Mouse (Mus musculus) large intestine, adult 2 months (tissue): ENCODE data around the gene Wnt10b. TPM values are rescaled to one million over a fixed set of nuclear protein-coding genes. Genes with fewer than 3 reads are reported as not detected.

ENCODE experiments used
- DNase-seq: peaks from one replicate; pipeline ENCODE4 v3.0.0-alpha.2; 2012; ENCODE audit warnings: low read depth, low spot score
- WGBS: fragments of 180-500 bp; shearing (Covaris S2); methylation state at CpG from one replicate; pipeline ENCODE4 v1.1.7; 2018; 5-methylcytosine and 5-hydroxymethylcytosine counted together
- polyA plus RNA-seq: library from polyadenylated mRNA; depleted of rRNA; stranded (reverse); fragments of >200 nt; gene quantifications from 2 replicates; pipeline ENCODE4 v1.2.3, GENCODE M21; 2012

The Wnt10b gene
- polyA plus RNA-seq, 1 experiment = 0.14 TPM

DNA sequence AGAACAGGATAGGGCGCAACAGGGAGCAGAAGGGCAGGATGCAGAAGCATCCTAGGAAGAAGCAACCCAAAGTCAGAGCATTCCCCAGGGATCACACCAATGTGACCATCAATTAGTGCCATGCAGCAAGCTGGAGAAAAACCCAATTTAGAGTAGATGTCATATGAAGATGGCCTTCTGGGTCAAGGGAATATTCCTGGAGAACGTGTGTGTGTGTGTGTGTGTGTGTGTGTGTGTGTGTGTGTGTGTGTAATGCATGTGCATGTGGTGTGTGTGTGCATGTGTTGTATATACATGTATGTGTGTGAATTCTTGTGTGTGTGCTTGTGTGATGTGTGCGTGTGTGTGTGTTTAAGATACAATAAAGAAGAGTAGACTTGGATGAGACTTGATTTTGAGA is 21.0 kb upstream of the Wnt10b start:
- 58% methylated on average over 3 of the region's 3 CpGs for WGBS

DNA sequence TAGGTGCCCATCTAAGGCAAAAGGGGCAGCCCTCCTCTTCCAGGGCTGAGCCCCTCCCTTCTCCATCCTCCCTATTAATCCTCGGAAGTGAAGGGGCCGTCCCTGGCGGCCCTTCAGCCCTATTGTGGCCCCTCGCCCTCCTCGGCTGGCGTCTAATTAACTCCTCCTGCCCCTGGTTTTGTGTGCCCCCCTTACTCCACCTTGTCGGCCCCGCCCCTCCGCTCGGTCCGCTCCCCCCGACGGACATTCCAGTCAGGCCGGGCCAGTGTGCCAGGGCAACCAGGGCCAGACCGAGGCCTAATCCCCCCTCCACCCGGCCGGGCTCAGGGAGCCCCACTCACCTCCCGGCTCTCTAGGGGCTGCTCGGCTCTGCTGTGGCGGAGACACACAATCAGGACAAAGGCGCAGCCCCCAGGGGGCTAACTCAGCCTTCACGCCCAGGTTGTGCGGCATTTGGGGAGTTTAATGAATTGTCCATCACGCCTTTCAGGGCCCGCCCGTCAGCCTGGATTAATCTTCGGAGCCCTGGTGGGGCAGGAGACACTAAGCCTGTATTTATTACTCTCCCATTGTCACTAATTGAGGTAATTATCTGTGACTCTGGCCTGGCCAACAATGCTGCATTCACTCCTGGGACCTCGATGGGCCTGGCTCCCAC is 20.0 kb upstream of the Wnt10b start:
- DNase-seq = no peak
- WGBS = 20% methylated on average over 28 of the region's 28 CpGs

More for the DNA sequence above, 21.0 kb upstream of the Wnt10b start:
- no peak for DNase-seq

DNA sequence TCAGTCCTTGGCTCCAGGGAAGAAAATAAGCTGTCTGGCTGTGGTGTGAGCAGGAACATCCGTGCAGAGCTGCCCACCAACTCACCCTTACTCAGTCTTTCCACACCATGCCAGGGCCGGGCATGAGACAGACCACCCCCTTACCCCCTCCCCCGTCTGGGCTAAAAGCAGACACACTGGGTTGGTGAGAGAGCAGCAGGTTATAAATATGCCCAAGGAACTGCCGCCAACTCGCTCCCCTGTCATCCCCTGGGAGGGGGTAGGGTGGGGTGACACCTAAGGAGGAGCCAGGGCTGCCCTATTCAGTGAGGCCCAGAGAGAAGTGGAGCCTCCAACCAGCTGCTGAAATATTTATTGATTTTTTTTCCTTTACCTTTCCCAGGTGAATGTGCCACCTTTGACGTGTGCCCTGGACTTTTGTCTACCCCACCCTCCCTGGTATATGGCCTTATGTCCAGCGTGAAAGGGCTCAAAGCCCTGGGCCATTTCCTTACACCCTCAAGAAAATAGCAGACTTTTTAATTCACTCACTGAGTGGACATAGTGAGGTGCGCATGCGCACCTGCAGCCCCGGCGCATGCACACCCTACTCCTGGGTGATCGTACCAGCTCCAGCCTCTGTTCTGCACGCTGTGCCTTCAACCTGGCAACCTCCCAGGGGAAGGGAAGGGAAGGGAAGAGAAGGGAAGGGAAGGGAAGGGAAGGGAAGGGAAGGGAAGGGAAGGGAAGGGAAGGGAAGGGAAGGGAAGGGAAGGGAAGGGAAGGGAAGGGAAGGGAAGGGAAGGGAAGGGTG is 19.0 kb upstream of the Wnt10b start:
- DNase-seq = no peak
- 8% methylated on average over 13 of the region's 13 CpGs for WGBS

DNA sequence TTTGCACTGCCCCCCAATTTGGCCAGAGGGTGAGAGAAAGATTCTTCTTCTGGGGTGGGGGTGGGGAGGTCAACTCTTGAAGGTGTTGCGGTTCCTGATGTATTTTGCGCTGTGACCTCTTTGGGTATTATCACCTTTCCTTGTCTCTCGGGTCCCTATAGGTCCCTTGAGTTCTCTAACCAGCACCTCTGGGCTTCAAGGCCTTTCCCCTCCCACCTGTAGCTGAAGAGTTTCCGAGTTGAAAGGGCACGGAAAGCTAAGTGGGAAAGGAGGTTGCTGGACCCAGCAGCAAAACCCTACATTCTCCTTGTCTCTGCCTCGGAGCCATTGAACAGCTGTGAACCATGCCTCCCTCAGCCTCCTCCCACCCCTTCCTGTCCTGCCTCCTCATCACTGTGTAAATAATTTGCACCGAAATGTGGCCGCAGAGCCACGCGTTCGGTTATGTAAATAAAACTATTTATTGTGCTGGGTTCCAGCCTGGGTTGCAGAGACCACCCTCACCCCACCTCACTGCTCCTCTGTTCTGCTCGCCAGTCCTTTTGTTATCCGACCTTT is 15.3 kb upstream of the Wnt10b start:
- 5% methylated on average over 13 of the region's 13 CpGs for WGBS
- no peak for DNase-seq

DNA sequence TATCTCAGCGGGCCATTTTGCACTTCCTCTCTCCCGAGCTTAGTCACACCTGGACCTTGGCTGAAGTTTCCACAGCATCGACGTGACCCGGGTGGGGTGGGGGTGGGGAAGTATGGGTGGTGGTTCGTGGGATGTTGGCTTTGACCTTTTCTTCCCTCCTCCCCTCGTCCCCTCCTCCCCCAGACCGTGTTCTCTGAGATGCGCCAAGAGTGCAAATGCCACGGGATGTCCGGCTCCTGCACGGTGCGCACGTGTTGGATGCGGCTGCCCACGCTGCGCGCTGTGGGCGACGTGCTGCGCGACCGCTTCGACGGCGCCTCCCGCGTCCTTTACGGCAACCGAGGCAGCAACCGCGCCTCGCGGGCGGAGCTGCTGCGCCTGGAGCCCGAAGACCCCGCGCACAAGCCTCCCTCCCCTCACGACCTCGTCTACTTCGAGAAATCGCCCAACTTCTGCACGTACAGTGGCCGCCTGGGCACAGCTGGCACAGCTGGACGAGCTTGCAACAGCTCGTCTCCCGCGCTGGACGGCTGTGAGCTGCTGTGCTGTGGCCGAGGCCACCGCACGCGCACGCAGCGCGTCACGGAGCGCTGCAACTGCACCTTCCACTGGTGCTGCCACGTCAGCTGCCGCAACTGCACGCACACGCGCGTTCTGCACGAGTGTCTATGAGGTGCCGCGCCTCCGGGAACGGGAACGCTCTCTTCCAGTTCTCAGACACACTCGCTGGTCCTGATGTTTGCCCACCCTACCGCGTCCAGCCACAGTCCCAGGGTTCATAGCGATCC is 14.5 kb upstream of the Wnt10b start:
- DNase-seq = no peak
- WGBS = 2% methylated on average over 74 of the region's 75 CpGs

DNA sequence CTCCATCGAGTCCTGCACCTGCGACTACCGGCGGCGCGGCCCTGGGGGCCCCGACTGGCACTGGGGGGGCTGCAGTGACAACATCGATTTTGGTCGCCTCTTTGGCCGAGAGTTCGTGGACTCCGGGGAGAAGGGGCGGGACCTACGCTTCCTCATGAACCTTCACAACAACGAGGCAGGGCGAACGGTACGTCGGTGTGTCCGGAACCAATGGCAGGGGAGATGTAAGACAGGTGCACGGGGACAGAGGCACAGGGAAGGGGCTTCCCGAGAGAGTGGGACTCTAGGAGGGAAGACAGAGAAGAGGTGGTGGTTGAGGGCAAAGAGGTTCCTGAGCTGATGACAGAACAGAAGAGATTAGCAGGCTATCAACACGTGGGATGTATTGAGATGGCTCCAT is 13.8 kb upstream of the Wnt10b start:
- DNase-seq = no peak
- WGBS = 3% methylated on average over 23 of the region's 23 CpGs

DNA sequence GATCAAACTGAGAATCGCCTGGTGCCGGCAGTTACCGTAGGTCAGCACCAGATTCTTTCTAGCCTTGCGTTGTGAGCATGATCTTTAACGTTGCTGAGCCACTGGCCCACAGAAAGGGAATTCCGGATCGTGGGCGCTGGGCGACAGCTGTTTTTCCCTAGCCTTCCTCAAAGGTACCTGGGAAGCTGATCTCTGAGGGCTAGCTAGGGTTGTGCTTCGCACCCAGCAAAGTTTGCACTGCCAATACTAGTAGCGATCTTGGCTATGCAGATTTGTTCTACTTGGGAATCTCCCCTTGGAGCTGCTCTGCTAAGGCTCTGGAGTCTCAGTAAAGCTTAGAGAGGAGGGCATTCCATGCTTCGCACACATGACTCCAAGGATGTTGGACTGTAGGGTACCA is 13.3 kb upstream of the Wnt10b start:
- 1% methylated on average over 12 of the region's 12 CpGs for WGBS
- DNase-seq = no peak

DNA sequence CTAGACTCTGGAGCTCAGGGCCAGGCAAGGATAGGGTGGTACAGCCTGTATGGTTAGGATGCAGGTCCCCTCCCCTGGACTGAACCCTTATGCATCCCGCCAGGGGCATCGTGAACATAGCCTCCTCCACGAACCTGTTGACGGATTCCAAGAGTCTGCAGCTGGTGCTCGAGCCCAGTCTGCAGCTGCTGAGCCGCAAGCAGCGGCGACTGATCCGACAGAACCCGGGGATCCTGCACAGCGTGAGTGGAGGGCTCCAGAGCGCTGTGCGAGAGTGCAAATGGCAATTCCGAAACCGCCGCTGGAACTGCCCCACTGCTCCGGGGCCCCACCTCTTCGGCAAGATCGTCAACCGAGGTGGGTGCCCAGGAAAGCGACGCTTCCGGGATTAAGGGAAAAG is 12.8 kb upstream of the Wnt10b start:
- 1% methylated on average over 23 of the region's 23 CpGs for WGBS
- no peak for DNase-seq

DNA sequence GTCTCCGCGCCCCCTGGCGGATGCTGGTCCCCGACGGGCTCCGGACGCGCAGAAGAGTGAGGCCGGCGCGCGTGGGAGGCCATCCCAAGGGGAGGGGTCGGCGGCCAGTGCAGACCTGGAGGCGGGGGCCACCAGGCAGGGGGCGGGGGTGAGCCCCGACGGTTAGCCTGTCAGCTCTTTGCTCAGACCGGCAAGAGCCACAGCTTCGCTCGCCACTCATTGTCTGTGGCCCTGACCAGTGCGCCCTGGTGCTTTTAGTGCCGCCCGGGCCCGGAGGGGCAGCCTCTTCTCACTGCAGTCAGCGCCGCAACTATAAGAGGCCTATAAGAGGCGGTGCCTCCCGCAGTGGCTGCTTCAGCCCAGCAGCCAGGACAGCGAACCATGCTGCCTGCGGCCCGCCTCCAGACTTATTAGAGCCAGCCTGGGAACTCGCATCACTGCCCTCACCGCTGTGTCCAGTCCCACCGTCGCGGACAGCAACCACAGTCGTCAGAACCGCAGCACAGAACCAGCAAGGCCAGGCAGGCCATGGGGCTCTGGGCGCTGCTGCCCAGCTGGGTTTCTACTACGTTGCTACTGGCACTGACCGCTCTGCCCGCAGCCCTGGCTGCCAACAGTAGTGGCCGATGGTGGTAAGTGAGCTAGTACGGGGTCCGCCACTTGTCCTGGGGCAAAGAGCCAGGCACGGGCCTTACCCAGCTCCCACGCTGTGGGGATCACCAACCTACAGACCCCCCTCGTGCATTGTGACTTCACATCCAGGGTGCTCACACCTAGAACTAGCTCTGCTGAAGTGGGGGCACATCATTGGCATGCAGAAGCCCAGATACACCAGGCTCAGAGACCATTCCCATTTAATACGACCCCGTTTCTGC is 11.9 kb upstream of the Wnt10b start, which contains the start of gene Wnt1:
Wnt1 (plus strand) TSS at position 197 of the 875 bp plus-strand sequence.
- DNase-seq = no peak

DNA sequence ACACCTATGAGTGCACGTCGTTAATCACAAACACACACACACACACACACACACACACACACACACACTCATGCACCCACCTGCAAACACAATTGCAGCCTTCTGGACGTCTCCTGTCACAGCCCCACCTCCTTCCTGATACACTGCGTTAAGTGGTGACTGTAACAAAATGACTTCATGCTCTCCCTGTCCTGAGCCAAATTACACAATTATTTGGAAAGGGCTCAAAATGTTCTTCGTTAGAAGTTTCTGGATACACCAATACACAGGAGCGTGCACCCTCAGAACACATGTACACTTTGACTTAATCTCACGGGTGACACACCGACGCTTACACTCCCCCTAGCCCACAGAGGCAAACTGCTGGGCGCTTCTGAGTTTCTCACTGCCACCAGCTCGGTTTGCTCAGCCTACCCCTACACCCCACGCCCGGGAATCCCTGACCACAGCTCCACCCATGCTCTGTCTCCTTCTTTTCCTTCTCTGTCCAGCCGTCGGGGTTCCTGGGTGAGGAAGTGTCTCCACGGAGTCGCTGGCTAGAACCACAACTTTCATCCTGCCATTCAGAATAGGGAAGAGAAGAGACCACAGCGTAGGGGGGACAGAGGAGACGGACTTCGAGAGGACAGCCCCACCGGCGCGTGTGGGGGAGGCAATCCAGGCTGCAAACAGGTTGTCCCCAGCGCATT is 11.2 kb upstream of the Wnt10b start:
- WGBS = 5% methylated on average over 24 of the region's 24 CpGs
- no peak for DNase-seq

More for the DNA sequence above, 11.9 kb upstream of the Wnt10b start, which contains the start of gene Wnt1:
- 6% methylated on average over 51 of the region's 51 CpGs for WGBS

DNA sequence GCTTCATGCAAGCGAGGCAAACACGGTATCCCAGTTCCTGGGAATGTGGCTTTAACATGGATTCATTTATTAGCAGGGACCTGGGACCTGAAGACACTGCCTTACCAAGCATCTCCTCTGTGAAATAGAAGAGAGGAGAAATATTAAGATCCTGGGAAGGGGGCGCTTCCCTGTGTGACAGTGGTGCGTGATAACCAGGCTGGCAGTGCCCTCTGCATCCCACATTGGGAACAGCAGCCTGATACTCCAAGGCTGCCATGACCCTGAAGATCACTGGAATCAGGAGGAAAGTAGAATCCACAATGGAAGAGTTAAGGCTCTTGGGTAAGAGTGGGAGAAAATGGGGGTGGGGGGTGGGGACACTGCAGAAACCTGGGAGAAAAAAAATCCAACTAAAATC is 10.0 kb upstream of the Wnt10b start:
- DNase-seq = no peak
- whole genome bisulfite sequencing = 32% methylated on average over 4 of the region's 4 CpGs

DNA sequence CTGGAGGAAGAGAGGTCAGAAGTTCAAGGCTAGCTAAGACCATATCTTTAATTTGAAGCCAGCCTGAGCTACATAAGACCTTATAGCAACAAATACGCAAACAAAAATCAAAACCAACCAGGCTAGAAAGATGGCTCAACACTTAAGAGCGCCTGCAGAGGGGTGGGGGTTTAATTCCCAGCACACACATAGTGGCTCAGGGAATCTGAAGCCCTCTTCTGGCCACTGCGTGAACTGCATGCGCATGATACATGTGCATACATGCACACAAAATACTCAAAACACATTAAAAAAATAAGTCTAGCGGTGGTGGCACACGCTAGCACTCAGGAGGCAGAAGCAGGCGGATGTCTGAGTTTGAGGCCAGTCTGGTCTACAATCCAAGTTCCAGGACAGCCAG is 7.8 kb upstream of the Wnt10b start:
- WGBS = 55% methylated on average over 7 of the region's 7 CpGs
- DNase-seq = no peak

DNA sequence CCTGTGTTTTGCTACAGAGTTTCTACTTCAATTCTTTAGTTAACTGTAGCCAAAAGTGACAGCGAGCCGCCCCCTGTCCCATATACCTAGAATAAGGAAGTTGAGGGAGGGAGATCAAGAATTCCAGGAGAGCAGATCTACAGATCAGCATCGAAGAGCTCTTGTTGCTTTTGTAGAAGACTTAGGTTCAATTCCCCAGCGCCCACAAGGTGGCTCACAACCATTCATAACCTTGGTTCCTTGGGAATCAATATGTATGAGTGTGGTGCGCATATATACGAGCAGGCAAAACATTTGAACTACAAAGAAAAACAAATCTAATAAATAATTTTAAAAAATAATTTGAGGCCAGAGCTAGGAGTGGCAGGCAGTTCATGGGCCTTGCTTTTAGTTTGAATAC is 3.2 kb upstream of the Wnt10b start:
- DNase-seq = no peak
- 50% methylated on average over 6 of the region's 6 CpGs for WGBS

DNA sequence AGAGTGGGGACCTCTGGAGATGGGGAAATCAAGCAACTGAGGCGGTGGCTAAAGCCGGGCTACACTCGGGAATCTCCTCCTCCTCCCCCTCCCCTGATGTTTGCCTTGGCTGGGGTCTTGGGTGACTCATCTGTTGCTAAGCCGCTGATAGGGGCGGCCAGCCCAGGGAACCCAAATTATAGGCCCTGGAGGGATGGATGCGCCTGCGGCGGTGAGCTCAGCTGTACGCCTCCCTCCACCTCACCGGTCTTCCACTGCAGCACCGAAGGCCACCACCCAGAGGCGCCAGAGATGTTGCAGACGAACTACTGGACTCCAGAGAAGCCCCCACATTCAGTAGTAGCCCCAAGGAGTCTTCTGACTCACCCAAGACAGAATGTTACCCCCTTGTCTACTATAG is 2.6 kb upstream of the Wnt10b start:
- no peak for DNase-seq
- 25% methylated on average over 13 of the region's 13 CpGs for WGBS

DNA sequence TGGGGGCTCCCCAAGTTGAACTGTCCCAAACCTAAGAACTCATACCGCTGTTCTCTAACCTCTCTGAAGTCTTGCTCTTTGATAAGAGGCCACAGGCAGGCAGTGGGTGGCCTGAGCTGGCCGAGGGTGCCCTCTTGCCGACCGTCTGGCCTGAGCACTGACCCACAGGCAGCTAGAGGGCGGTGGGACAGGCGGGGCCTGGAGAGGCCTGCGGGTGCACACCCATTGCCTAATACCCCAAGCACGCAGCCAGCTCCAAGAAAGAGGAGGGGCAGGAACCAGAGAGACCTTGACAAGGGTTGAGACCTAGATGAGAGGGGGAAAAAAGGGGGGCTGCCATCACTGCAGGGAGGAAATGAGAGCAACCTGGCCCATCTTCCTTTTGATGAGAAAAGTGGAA is 2.1 kb upstream of the Wnt10b start:
- DNase-seq = no peak
- WGBS = 15% methylated on average over 8 of the region's 8 CpGs

DNA sequence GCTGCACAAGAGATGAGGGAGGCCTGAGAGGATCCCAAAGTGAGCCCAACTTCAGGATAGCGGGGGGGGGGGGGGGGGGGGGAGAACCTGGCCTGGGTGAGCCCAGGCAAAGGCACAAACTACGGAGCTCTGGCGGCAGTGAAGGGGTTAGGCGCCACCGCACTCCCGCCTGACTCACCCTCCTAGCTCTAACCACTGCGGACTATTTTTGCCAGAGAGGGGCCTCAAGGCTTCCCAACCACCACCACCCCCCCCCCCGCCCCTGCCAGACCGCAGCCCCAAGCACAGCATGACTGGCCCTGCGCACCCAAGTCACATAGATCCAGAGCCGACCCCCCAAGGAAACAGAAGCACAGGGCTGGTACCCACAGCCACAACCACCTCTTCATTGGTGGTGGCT is 856 bp upstream of the Wnt10b start:
- WGBS = 11% methylated on average over 11 of the region's 11 CpGs

DNA sequence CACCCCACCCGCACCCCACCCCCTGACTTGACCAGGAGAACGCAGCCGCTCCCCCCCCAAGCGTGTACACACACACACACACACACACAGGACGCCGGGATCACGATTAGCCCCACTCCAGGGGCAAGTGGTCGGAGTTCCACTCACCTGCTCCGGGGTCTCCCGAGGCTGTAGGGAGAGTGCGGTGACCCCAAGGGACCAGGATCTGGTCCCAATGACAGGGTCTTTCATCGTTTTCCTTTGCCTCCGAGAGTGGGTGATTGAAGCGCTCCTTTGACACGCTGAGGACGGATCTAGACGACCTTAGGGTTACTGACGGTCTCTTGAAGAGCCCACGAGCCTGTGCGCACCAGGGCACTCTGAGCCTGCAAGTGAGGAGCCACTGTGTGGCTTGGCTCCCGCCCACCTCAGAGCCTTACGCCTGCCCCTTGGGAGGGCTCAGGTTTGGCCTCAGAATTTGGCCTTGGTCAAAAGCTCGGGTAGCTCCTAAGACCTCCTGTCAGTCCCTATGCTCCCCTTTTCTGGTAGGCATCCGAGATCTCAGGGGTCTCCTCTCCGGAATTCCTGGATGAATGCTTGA is 331 bp upstream of the Wnt10b start:
- 5% methylated on average over 25 of the region's 25 CpGs for WGBS
- DNase-seq = no peak

More for the DNA sequence above, 856 bp upstream of the Wnt10b start:
- DNase-seq = no peak

DNA sequence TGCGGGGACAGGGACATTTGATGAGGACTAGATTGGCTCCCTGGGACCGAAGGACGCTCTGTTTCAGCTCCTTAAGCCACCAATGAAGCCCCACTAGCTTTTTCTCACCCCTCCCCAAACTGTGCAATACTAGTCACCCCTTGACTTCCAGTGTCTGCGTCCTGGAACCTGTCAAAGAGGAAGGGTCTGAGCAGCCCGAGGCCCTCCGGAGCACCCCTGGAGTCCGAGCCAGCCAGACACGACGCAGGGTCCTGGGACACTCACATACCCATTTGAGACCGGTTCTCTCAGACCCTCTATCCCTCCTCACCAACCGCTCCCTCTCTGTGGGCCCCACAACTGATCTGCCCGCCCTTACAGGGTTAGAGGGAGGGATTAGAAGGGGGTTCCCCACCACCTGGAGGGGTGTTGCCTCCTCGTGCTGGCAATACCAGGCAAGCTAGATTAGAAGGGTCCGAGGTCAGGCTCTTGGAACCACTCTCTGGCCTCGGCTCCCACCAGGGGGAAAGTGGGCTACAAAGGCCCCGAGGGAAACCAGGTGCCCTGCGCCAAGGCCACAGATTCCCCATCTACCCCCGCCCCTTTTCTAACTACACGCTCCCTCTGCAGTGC is 839 bp downstream of the Wnt10b start:
- no peak for DNase-seq
- 13% methylated on average over 19 of the region's 19 CpGs for WGBS
